Mouse (Mus musculus) lung, adult 2 months (tissue): ENCODE data around the gene Gm3776. TPM values are rescaled to one million over a fixed set of nuclear protein-coding genes. Genes with fewer than 3 reads are reported as not detected.
"Not testable (repeated sequence)": the region's sequence is repeated elsewhere in the genome, so short reads cannot be mapped to it uniquely, and the experiment has no call there.

Experiments used
- DNase-seq: peaks from one replicate; pipeline ENCODE4 v3.0.0; 2022
- H3K4me1 ChIP-seq: fragments of 200-500 bp; 2 replicates; pipeline ENCODE4 v1.6.1; 2011; ENCODE audit warnings: low read length; ENCODE audit not compliant: control insufficient read depth, insufficient read depth
- H3K4me3 ChIP-seq: fragments of 200-500 bp; replicated peaks from 2 replicates; pipeline ENCODE3; 2011; ENCODE audit warnings: low read depth, mild to moderate bottlenecking, control low read depth, low read length; ENCODE audit errors: extremely low read depth
- CTCF ChIP-seq: fragments of 200-500 bp; IDR thresholded peaks from 2 replicates; pipeline ENCODE4 v1.5.1; 2011; ENCODE audit warnings: mild to moderate bottlenecking, low read length, control low read depth; ENCODE audit not compliant: insufficient read depth
- POLR2A ChIP-seq: fragments of 200-500 bp; IDR thresholded peaks from 2 replicates; pipeline ENCODE4 v1.6.1; 2011; ENCODE audit warnings: low read depth, mild to moderate bottlenecking, control low read depth, low read length, borderline replicate concordance; ENCODE audit errors: extremely low read depth
- WGBS: fragments of 180-500 bp; shearing (Covaris S2); methylation state at CpG from one replicate; pipeline ENCODE4 v1.1.7; 2018; 5-methylcytosine and 5-hydroxymethylcytosine counted together
- polyA plus RNA-seq: library from polyadenylated mRNA; depleted of rRNA; stranded (reverse); fragments of >200 nt; gene quantifications from 2 replicates; pipeline ENCODE4 v1.2.3, GENCODE M21; 2012

The Gm3776 gene
- polyA plus RNA-seq, 1 experiment = 1.4 TPM

DNA sequence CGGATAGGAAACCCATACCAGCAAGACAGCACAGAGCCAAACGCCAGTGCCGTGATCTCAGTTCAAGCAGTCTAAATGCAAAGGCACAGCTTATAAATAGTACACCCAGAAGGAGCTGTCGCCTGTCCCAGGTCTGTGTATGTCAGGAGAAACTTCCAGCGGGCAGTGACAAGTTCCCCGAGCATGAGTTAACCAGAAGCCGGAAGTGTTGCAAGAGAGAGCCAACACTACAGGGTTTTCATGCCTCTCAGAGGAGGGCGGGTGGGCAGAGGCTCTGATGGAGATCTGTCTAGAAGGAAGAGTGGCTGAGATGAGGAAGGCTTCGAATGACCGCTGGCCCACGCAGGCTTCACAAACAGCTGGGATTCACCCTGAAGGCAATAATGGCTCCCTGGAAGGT, 31.6 kb upstream of the Gm3776 start:
- no peak for DNase-seq
- TF ChIP-seq CTCF (no peak), POLR2A (no peak)
- 54% methylated on average over 11 of the region's 11 CpGs for WGBS
- no peaks in the 10 kb centered on the region for H3K4me1 ChIP-seq
- H3K4me3 ChIP-seq = no peak overlapping the region

DNA sequence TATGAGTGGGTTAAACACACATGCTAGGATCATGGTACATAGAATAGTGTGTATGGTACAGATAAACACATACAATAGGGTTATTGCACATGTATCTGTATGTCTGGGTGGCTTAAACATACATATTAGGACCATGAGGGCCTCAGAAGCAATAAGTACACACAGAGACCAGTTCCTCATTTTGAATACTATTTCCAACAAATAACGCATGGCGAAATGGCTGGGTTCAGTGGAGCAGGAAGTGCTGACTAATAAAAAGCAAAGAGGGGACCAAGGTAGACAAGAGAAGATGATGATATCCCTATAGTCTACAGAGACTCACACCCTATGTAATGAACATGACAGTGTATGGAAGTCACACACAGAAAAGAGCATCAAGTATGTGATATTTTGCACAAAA, 28.8 kb upstream of the Gm3776 start:
- 85% methylated on average over 2 of the region's 2 CpGs for whole genome bisulfite sequencing
- no peak for DNase-seq
- no peak overlapping the region for H3K4me3 ChIP-seq
- no peaks in the 10 kb centered on the region for H3K4me1 ChIP-seq
- no peak for TF ChIP-seq POLR2A

DNA sequence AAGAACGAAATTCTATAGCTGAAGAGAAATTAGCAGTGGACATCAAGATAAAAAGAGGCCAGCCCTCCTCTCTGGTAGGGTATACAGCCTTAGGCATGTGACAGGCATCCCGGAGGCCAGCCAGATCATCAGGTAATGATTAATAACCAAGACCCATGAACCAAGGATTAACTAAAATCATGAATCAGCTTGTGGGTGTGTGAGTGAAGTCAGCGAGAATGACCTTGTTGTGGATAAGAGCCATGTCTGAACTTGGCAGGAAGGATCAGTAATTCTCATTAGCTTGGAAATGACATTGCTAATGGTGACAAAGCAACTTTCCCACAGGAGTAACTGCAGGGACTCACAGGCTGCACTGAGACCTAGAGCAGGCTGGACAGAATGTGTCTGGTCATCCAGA, 27.3 kb upstream of the Gm3776 start:
- WGBS = 46% methylated on average over 3 of the region's 3 CpGs
- not testable (repeated sequence) for DNase-seq

DNA sequence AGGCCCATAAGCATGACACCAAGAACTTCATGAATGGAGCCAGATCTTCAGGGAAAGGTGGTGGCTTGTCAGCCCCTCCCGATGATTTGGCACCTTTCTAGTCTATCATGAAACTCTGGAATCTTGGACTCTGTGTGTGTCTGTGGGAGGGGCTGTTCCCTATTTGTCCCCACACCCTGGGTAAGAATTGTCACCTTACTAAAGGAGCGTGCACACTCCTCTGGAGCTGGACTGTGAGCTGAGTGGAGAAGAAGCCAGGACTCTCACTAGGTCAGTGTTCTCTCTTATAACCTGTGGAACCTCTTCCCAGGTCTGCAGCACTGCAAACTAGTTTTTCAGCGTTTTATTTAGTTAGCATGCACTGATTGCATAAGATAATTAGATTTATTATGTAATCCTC, 26.5 kb upstream of the Gm3776 start, which contains the start of gene Gsta1:
TSS of gene Gsta1 (plus strand) at position 196 of the 400 bp plus-strand sequence.
- H3K4me3 ChIP-seq, H3K4me1 ChIP-seq, DNase-seq: not testable (repeated sequence)
- WGBS = 76% methylated on average over 2 of the region's 3 CpGs

More for the DNA sequence above, 27.3 kb upstream of the Gm3776 start:
- not testable (repeated sequence) for H3K4me1 ChIP-seq, H3K4me3 ChIP-seq

DNA sequence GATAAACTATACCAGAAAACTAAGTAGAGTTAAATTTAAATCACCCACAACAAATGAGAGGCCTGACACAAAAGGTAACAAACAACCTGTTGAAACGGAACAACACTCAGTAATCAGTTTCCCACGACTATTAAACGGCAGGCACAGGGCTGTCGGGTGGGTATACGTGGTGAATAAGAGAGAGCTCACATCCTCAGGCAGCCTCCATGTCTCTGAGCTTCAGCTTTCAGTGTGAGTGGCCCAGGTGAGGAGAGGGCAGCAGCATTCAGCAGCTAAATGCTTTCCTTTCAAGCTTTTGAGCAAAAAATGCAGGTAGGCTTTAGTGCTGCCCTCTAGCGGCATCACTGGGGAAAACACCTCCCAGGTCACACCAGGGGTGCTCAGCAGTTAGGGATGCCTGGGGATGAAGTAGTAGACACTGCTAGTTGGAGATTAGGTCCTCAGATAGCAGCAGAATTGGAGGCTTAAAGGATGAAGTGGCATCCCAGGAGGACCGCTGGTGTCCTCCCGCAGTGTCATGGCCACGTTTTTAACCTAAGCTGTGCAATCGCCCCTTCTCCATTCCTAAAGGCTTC, 23.7 kb upstream of the Gm3776 start:
- not testable (repeated sequence) for DNase-seq, H3K4me3 ChIP-seq, H3K4me1 ChIP-seq
- no CpG with 5 or more reads among the region's 10 CpGs for WGBS

DNA sequence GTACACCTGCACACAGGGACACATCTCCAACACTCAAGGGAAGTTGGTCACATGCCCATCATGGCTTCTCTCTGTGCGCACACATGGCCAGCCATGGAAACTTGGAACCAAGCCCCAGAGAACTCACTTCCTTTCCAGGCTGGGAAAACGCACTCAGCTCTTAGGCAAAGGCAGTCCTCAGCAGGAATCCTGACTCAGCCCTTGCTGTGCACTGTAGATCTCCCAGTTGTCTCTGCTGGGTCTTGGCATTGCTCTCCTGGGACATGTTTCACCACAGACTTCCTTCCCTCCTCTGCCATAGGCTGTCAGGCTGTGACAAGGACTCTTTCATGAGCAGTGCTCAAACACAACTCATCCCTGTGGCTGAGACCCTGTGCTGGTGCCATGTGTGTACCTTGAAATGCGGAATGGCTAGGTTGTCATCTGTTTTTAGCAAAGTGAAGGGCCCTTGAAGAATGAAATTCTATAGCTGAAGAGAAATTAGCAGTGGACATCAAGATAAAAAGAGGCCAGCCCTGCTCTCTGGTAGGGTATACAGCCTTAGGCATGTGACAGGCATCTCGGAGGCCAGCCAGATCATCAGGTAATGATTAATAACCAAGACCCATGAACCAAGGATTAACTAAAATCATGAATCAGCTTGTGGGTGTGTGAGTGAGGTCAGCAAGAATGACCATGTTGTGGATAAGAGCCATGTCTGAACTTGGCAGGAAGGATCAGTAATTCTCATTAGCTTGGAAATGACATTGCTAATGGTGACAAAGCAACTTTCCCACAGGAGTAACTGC, 1.1 kb upstream of the Gm3776 start:
- not testable (repeated sequence) for DNase-seq, H3K4me1 ChIP-seq, H3K4me3 ChIP-seq
- WGBS = 44% methylated on average over 4 of the region's 4 CpGs

DNA sequence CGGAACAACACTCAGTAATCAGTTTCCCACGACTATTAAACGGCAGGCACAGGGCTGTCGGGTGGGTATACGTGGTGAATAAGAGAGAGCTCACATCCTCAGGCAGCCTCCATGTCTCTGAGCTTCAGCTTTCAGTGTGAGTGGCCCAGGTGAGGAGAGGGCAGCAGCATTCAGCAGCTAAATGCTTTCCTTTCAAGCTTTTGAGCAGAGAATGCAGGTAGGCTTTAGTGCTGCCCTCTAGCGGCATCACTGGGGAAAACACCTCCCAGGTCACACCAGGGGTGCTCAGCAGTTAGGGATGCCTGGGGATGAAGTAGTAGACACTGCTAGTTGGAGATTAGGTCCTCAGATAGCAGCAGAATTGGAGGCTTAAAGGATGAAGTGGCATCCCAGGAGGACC, 2.8 kb downstream of the Gm3776 start:
- DNase-seq = peak; percentile 39
- H3K4me3 ChIP-seq, H3K4me1 ChIP-seq: not testable (repeated sequence)
- 0 out of 2 replicates have a peak, but pooled peaks have one; percentile 12 for TF ChIP-seq CTCF
- WGBS = 4% methylated on average over 1 of the region's 6 CpGs

DNA sequence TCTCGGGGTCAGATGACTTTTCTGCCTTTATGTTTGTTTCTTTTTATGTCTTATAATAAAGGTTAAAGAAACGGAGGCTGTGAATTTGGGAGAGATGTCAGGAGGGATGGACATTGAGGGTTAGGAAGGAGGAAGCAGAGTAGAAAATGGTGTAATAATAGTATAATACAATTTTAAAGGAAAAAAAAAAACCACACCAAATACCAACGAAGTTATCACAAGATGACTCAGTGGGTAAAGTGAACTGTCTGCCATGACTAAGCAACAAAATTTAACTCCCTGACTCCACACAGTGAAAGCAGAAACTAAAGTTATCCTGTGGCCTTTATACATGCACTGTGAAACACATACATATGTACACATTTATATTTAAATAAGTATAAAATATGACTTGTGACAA, 14.0 kb downstream of the Gm3776 start:
- WGBS = 59% methylated on average over 3 of the region's 3 CpGs
- H3K4me3 ChIP-seq, H3K4me1 ChIP-seq, DNase-seq: not testable (repeated sequence)

DNA sequence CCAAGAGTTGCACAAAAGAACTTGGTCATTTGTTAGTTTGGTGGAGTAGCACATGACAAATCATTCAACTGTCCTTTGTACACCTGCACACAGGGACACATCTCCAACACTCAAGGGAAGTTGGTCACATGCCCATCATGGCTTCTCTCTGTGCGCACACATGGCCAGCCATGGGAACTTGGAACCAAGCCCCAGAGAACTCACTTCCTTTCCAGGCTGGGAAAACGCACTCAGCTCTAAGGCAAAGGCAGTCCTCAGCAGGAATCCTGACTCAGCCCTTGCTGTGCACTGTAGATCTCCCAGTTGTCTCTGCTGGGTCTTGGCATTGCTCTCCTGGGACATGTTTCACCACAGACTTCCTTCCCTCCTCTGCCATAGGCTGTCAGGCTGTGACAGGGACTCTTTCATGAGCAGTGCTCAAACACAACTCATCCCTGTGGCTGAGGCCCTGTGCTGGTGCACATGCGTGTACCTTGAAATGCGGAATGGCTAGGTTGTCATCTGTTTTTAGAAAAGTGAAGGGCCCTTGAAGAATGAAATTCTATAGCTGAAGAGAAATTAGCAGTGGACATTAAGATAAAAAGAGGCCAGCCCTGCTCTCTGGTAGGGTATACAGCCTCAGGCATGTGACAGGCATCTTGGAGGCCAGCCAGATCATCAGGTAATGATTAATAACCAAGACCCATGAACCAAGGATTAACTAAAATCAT, 25.2 kb downstream of the Gm3776 start:
- 55% methylated on average over 4 of the region's 4 CpGs for WGBS
- H3K4me3 ChIP-seq, DNase-seq, H3K4me1 ChIP-seq: not testable (repeated sequence)

DNA sequence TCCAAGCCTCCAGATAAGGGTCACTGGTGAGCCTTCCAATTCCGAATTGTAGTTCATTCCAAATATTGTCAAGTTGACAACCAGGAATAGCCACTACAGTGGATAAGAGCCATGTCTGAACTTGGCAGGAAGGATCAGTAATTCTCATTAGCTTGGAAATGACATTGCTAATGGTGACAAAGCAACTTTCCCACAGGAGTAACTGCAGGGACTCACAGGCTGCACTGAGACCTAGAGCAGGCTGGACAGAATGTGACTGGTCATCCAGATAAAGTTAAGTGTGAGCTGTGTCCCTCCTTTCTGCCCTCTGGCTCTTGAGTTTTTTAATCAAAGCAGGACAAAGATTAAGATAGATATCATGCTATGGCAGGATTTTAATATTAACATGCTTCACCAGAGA, 32.1 kb downstream of the Gm3776 start:
- not testable (repeated sequence) for H3K4me3 ChIP-seq, H3K4me1 ChIP-seq
- 32% methylated on average over 1 of the region's 1 CpGs for WGBS

DNA sequence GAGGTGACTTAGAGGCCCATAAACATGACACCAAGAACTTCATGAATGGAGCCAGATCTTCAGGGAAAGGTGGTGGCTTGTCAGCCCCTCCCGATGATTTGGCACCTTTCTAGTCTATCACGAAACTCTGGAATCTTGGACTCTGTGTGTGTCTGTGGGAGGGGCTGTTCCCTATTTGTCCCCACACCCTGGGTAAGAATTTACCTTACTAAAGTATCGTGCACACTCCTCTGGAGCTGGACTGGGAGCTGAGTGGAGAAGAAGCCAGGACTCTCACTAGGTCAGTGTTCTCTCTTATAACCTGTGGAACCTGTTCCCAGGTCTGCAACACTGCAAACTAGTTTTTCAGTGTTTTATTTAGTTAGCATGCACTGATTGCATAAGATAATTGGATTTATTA, 32.8 kb downstream of the Gm3776 start, which contains the start of gene Gm10639:
TSS of gene Gm10639 (plus strand) at position 201 of the 400 bp plus-strand sequence.
- not testable (repeated sequence) for DNase-seq

More for the DNA sequence above, 32.1 kb downstream of the Gm3776 start:
- not testable (repeated sequence) for DNase-seq

DNA sequence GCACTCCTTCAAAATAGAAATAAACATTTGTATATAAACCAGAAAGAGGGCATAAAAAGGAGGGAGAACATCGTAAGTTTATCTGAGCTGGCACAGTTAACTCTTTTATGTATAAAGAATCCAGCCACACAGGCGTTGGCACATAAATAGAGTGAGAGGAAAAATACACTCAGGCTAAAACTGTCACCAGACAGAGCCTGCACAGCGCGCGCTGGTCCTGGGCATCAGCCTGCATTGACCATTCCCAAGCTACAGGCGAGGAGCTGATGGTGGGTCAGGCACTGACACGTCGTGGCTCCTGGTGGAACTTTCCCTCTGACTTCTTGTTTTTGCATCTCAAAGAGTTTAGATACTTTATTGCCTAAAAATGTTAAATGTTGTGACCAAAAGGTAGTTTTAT, 35.5 kb downstream of the Gm3776 start:
- DNase-seq, H3K4me1 ChIP-seq, H3K4me3 ChIP-seq: not testable (repeated sequence)
- WGBS = 59% methylated on average over 8 of the region's 8 CpGs

More for the DNA sequence above, 32.8 kb downstream of the Gm3776 start, which contains the start of gene Gm10639:
- not testable (repeated sequence) for H3K4me3 ChIP-seq, H3K4me1 ChIP-seq
- WGBS = 62% methylated on average over 3 of the region's 3 CpGs

DNA sequence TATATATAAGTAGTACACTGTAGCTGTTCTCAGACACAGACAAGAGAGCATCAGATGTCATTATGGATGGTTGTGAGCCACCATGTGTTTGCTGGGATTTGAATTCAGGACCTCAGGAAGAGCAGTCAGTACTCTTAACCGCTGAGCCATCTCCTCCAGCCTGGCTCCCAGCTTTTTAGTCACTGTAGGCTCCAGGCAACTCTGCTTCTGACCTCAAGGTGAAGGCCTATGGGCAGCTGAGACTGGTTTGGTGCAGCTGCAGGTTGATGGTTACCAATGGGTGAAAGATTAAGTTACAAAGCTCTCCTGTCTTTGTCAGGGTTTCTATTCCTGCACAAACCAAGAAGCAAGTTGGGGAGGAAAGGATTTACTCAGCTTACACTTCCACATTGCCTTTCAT, 36.8 kb downstream of the Gm3776 start:
- not testable (repeated sequence) for H3K4me3 ChIP-seq, DNase-seq, H3K4me1 ChIP-seq
- 69% methylated on average over 1 of the region's 1 CpGs for WGBS

DNA sequence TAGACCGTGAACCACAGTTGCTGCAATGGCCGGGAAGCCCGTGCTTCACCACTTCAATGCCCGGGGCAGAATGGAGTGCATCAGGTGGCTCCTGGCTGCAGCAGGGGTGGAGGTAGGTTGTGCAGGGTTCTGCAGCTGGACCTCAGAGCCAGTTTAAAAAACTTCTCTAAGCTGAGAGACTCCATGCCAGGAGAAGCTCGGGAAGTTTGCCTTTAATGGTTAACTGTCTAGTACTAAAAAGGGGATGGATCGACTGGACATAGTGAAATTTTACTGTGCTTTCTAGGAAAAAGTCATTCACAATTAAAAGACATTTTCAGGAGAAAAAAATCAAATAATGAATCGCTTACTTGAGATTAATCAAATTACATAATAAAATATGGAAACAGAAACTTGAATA, 37.9 kb downstream of the Gm3776 start:
- not testable (repeated sequence) for DNase-seq, H3K4me1 ChIP-seq, H3K4me3 ChIP-seq
- 68% methylated on average over 7 of the region's 7 CpGs for whole genome bisulfite sequencing
